Mouse (Mus musculus) left cerebral cortex, adult 9 months (tissue): Measurements from ENCODE around the gene Olfr63.
"Not testable (repeated sequence)": the region's sequence is repeated elsewhere in the genome, so short reads cannot be mapped to it uniquely, and the experiment has no call there.

ENCODE experiments used
- DNase-seq, 2 experiments: peaks; one replicate each; pipeline ENCODE4 v3.0.0; 2022; ENCODE audit warnings: low spot score in 2 of 2

Gene Olfr63

GRCm38 (mm10) chr17:33264376-33264775, at the start of gene Olfr63:
Gene Olfr63, plus strand, starts transcription at chr17:33264676.
- DNase-seq = no peak

- DNase-seq = no peak
Measured at GRCm38 (mm10) chr17:33221590-33221989, 42.9 kb upstream of the Olfr63 start, which contains the start of gene Olfr1564. Gene Olfr1564, minus strand, starts transcription at chr17:33221690.

DNA sequence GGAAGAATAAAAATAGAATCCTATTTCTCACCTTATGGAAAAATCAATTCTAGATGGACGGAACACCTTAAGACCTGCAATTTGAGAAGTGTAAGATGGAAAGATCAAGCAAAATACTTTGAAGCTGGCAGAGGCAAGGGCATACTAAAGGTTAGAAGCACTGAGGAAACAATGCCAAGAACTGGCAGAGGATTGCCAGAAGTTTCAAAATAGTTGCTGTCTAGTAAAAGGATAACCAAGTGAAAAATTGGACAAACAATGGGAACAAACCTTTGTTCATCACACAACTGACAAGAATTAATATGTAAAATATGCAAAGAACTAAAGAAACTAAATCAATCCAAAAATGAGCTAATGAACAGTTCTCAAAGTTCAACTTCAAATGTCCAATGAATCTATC, 27.8 kb upstream of the Olfr63 start:
- DNase-seq = not testable (repeated sequence)

- not testable (repeated sequence) for DNase-seq
Measured at GRCm38 (mm10) chr17:33254530-33255318, 9.8 kb upstream of the Olfr63 start, which contains the start of gene Zfp955a. Gene Zfp955a, minus strand, starts transcription at chr17:33255145.

DNA sequence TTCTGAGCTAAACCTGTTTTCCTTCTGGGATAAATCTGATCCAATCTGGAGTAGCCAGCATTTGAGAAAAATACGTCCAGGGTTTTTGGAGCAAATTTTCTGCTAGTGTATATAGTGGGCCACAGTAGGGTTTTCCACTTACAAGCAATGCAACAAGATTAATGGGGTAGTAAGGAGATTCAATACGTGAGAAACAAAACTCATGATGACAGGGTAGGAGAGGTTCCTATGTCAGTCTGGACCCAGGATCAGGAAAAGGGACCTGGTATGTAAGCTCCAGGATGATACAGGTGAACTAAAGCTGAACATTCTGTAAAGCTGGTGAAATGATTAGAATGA, 9.2 kb upstream of the Olfr63 start:
- DNase-seq = not testable (repeated sequence)

DNA sequence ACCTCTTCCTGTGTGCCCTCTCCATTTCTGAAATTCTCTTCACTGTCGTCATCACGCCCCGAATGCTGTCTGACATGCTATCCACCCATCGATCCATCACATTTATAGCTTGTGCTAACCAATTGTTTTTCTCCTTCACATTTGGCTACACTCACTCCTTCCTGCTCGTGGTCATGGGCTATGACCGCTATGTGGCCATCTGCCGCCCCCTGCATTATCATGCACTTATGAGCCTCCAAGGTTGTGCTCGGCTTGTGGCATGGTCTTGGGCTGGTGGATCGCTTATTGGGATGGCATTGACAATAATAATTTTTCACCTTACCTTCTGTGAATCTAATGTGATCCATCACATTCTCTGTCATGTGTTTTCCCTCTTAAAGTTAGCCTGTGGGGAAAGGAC, 4.4 kb downstream of the Olfr63 start:
- no peak for DNase-seq

GRCm38 (mm10) chr17:33289039-33289875, 24.8 kb downstream of the Olfr63 start, which contains the start of gene Zfp955b:
Gene Zfp955b, plus strand, starts transcription at chr17:33289544.
- DNase-seq = not testable (repeated sequence)

GRCm38 (mm10) chr17:33289876-33290149, 25.3 kb downstream of the Olfr63 start:
- not testable (repeated sequence) for DNase-seq
